Mouse (Mus musculus) B cell, adult 2 months (primary cell): ENCODE measurements at regions not wholly inside any gene's neighbourhood (a gene's known extent, or its start where the extent isn't known, plus 50 kb on each side); places are given as distances from the start of the nearest gene placed in this dataset.

Source experiments
- DNase-seq, 2 experiments: peaks; one replicate each; pipeline ENCODE4 v3.0.0; 2022

DNA sequence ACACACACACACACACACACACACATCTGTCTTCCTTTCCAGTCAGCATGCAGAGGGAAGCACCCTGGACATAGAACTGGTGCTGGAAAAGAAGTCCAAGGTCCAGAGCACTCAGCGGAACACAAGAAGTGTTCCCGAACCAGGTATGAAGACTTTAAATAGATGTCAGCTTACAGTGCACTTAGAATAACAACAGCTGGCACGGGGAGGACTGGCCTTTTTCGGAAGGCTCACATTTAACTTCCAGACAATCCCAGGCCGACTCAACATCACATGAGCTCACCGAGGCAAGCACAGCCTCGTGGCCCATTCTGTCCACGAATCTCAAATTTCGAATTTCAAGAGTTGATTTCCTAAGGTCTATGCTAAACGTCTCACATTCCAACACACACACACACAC is 70.9 kb upstream of the Slc25a33 start:
- no peak for DNase-seq

DNA sequence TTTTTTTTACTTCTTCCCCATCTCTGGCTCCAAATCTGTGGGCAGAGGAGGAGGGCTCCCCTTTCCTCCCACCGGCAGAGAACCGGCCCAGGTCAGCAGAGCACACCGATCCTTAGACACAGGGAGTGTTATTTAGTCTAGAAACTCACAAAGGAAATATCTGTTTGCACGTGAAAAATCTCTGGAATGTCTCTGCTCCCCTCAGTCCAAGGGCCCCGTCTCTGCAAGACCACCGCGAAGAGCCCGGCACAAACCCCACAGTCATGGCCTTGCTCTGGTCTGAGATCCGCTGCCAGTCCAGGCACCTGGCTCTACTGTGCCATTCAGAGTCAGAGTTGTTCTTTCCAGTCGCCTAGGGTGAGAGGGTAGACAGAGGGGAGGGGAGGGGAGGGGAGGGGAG is 69.7 kb upstream of the Slc25a33 start:
- DNase-seq = no peak

DNA sequence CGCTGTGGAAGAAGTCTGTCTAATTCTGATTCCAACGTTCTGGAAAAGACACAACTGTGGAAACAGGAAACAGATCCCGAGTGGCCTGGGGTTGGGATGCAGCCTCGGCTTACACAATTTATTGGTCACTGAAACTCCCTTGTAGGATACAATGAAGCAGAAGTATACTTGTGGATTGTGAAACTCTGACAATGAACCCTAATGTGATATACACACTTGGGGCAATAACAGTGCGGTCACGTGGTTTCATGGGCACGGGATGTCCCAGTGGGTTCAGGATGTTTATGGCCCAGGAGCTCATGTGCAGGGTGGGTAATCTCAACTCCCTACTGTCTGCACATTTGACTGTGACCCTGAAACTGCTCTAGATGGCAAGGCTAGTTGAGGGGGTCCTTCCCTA is 68.8 kb upstream of the Slc25a33 start:
- no peak for DNase-seq

DNA sequence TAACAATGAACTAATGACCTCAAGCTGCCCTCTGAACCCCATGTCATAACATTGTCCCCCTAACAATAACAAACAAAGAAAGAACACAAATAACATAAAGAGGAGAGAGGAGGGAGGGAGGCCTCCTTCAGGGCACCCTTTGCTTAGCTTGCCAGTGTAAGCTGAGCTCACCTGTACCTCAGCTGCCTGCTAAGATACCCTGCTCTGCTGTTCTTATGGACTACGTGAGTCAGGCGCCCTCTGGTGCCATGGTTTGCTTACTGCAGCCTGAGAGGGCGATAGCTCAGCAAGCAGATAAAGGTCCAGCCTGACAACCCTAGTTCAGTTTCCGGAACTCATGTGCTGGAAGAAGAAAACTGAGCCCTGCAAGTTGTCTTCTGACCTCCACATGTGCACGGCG is 67.8 kb upstream of the Slc25a33 start:
- DNase-seq = peak; percentile 65

DNA sequence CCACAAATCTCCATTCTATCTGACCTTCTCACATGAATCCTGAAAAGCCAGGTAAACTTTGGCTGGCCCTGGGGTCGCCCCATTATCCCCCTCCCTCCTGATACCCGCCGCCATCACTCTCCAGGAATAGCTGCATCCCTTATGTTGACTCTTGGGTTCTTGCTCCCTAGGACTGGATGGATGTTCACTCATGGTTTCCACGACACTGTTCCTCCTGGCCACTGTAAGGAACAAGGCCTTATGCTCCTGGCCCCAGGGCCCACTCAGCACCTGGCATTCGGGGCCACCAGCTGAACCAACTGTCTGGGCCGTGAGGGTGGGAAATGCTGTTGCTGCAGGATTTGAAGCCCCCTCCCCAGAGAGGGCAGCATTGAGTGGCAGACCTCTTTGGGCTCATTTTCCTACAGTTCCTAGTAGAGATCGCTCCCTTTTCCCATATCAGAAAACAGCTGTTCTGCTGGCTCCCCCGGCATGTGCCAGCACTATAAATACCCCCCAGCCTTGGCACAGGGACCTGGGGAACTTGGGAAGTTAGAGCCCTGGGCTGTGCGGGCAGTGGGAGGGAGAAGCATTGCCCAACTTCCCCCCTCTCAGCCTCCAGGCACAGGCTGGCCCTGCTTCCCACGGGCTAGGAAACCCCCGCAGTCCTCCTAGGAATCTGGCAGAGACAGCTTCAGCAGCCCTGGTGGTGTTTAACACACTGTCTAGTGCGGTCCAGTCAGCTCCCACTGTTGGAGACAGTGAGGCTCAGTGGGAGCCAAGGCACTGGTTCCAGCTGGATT is 66.6 kb upstream of the Slc25a33 start:
- no peak for DNase-seq

DNA sequence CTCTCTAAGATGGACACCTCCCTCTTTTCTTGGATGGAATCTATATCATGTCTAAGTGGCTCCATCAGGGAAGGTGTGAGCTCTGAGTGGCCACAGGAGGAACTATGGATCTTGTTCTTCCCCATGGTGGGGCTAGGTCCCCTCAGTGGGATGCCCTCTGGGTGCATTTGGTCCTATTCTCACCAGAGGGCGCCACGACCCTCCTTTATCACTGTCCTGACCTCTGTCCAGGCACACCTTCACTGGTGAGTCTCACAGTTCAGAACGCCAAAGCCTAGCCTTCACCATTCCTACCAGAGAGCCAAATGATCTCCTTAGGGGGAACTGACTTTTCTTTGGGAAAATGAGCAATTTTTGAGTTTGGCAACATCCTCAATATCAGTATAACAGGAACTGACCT is 64.6 kb upstream of the Slc25a33 start:
- peak; percentile 69 to 72 for DNase-seq

DNA sequence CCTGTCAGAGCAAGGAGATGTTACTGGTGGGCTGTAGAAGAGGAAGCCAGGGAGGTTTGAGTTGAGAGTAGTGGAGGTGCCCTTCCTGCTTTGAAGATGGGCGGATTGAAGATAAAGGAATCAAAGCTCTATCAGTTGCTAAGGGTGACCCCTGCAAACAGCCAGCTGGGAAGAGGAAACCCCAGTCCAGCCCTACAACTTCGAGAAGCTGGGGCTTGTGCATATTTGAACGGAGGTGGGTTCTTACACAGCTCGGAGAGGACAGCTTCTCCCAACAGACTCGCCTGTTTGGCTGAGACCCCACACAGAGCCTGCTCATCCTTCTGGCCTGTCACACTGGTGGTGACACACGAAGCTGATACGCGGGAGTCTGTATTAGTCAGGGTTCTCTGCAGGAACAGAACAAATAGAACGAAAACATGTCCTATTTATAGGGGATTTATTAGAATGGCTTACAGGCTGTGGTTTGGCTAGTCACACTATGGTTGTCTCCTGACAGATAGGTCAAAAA is 60.6 kb upstream of the Slc25a33 start:
- no peak for DNase-seq

DNA sequence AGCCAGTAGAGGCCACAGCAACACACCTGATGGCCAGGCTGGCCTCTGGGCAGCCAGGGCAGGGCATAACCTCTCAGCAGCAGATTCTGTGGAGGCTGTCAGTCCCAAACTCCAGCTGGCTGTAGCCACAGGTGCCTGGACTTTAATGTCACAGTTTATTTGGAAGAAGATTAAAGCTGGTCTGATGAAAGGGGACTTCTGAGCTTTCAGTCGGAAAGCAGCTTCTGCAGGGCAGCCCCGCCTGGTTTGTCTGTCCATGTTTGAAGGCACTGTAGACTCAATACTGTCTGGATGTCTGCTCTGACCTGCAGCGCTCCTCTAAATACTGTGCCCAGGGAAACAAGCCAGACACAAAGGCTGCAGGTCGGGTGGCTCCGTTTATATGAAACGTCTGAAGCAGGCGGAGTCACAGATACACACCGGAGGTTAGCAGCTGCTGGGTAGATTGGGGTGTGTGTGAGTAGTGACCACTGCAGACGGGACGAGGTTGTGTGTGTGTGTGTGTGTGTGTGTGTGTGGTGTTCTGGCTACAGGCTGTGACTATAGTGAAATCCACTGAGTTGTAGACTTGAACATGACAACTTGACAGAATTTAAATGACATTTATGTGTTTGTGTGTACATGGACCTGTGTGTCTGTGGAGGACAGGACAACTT is 58.5 kb upstream of the Slc25a33 start:
- no peak for DNase-seq

DNA sequence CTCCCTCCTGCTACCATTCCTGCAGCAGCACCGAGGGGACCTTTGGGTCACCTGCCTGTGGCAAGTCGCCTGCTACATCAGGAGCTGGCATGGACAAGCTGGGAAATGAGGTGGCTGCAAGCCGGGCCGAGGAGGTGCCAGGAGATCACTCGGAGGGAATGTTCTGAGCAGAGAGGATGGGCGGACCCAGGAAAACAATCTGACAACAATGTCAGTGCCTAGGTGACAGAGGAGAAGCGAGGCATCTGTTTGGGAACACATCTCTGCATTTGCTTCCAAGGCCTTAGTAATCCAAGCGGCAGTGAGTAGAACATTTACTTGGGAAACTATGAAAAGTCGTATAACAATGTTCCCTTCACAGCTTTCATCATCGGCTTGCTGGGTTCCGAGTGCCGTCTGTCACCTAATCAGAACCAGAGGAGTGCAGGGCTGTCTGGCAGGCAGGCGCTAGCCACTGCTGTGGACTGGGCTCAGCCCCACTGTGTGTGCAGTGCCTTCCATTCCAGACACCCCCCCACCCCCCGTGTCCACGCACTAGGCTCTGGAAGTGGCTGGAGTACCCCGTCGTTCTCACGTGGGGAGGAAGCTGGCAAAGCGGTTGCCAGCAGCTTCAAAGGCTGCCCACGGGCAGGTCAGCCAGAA is 56.6 kb upstream of the Slc25a33 start:
- DNase-seq = no peak

DNA sequence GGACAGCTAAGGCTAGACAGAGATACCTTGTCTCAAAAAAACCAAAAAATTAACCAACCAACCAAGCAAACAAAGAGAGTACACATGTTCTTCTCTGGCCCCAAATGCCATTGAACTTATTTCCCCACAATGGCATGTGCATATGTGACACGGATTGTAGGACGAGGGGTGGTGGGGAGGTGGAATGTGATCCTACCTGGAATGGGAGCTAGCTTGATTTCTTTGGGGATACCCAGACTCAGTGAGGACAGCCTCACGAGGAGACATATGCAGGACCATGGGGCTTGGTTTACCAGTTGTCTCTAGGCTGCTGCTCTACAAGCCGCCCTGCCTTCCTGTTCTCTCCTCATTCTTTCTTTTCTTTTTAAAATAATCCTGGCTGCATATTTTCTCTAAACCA is 55.9 kb upstream of the Slc25a33 start:
- DNase-seq = no peak

DNA sequence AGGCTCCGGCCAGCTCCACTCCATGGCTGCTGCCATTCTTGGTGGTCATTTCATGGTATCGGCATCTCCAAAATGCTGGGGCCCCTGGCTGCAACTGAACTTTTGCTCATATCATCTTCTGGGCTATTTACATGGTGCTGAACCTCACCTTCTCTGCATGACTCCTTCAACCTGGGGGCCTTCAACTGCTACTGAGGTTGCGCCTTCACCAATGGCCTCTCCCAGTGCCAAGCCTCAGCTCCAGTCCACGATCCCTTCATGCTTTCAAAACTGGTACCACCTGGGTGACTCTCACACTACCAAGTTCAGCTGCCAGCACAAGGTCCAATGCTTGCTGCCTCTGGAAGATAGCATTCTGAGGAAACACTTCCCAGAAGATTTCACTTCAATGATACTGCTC is 53.7 kb upstream of the Slc25a33 start:
- no peak for DNase-seq
